Mouse (Mus musculus) midbrain, embryonic 16.5 days (tissue): Measurements from ENCODE around the gene Gm20379. TPM values are rescaled to one million over a fixed set of nuclear protein-coding genes. Genes with fewer than 3 reads are reported as not detected.

Experiments
- ATAC-seq: fragments of 200-750 bp; cut with Nextera tagmentation; 2 replicates; pipeline ENCODE4 v1.8.0; 2017; ENCODE audit warnings: moderate TSS enrichment
- H3K27ac ChIP-seq: fragments of 300-500 bp; sonication (generic); 2 replicates; pipeline ENCODE4 v1.5.1; 2014; ENCODE audit warnings: mild to moderate bottlenecking, low read length, mixed read lengths
- H3K27me3 ChIP-seq: fragments of 300-500 bp; sonication (generic); 2 replicates; pipeline ENCODE4 v1.6.1; 2014; ENCODE audit warnings: low read depth, low read length, mixed read lengths; ENCODE audit not compliant: control insufficient read depth, insufficient read depth
- H3K36me3 ChIP-seq: fragments of 300-500 bp; sonication (generic); 2 replicates; pipeline ENCODE4 v1.6.1; 2014; ENCODE audit warnings: mild to moderate bottlenecking, low read length, moderate library complexity, mixed read lengths; ENCODE audit not compliant: control insufficient read depth, insufficient read depth
- H3K4me1 ChIP-seq: fragments of 300-500 bp; sonication (generic); 2 replicates; pipeline ENCODE4 v1.6.1; 2014; ENCODE audit warnings: mild to moderate bottlenecking, low read length, mixed read lengths; ENCODE audit not compliant: control insufficient read depth, insufficient read depth
- H3K4me2 ChIP-seq: fragments of 300-500 bp; sonication (generic); 2 replicates; pipeline ENCODE4 v1.6.1; 2014; ENCODE audit warnings: mild to moderate bottlenecking, low read length, mixed read lengths
- H3K4me3 ChIP-seq: fragments of 300-500 bp; sonication (generic); 2 replicates; pipeline ENCODE4 v1.5.1; 2014; ENCODE audit warnings: low read depth, mild to moderate bottlenecking, low read length, moderate library complexity, mixed read lengths
- H3K9ac ChIP-seq: fragments of 300-500 bp; sonication (generic); 2 replicates; pipeline ENCODE4 v1.6.1; 2014; ENCODE audit warnings: low read depth, low read length, mixed read lengths
- H3K9me3 ChIP-seq: fragments of 300-500 bp; sonication (generic); replicated peaks from 2 replicates; pipeline ENCODE4 v1.6.1; 2014; ENCODE audit warnings: mild to moderate bottlenecking, low read length, mixed read lengths; ENCODE audit not compliant: control insufficient read depth, poor library complexity, severe bottlenecking
- WGBS: fragments of 180-500 bp; shearing (Covaris S2); extraction: QIAGEN DNeasy Blood & Tissue Kit; methylation state at CpG from one replicate; pipeline ENCODE4 v1.1.7; 2014; 5-methylcytosine and 5-hydroxymethylcytosine counted together
- polyA plus RNA-seq: library from polyadenylated mRNA; unstranded; fragments of >200 nt; fragmentation: Nextera tagmentation; extraction: Ambion mirVana; gene quantifications from 2 replicates; pipeline ENCODE4 v1.2.1, GENCODE M21; 2015

Gm20379 gene
- 0.75 and 0.87 TPM in 2 replicates for polyA plus RNA-seq

DNA sequence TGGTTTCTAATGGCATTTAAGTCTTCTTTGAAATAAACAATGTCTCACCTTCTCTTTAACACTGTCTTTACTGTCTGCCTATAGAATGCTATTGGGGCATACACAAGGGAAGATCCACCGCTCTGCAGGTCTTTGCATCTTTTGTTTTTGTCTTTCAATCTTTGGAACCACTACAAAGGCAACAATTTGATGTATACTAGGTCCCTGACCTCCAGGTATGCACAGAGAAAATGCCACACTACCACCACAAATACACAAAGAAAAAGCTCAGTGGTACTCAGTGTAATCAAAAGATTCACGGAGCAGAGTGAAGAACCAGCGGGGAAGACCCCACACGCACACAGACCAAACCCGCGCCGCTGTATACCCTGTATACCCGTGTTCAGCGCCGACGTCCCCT is at the start of gene Gm20379:
Gene Gm20379 (plus strand): TSS at position 301 of the 400 bp plus-strand sequence.
- 96% methylated on average over 11 of the region's 11 CpGs for WGBS

DNA sequence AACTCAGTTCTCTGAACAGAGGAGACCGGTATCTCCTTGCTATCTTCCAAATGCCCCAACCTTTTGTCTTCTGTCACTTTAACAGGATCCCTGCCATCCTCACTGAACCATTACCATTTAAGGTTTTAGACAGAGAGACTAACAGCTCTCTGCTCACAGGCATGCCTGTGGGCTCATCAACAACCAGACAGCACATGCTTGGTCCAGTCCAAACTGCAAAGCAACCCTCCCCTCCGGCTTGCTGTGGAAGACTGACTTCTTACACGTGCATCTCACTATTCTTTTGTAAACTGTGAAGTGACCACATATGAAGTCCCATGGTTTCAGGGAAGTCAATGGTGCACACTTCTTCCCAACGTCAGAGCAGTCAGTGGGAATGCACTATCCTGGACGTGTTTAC is 44.5 kb upstream of the Gm20379 start:
- no peaks in the 10 kb centered on the region for H3K4me1 ChIP-seq
- no peak for ATAC-seq
- H3K4me2 ChIP-seq, result no peak overlapping the region
- H3K27me3 ChIP-seq, result no peaks in the 10 kb centered on the region
- H3K27ac ChIP-seq, result no peak overlapping the region
- no peak overlapping the region for H3K4me3 ChIP-seq
- WGBS, result 90% methylated on average over 5 of the region's 5 CpGs
- H3K9me3 ChIP-seq, result no peaks in the 10 kb centered on the region
- H3K36me3 ChIP-seq, result no peaks in the 10 kb centered on the region
- no peak overlapping the region for H3K9ac ChIP-seq

More for the DNA sequence above, at the start of gene Gm20379:
- Histone ChIP-seq H3K27ac (no peak within 1 kb of the TSS), H3K4me2 (no peak within 1 kb of the TSS), H3K4me3 (no peak within 1 kb of the TSS), H3K27me3 (no peaks in the 10 kb centered on the region), H3K9ac (no peak within 1 kb of the TSS), H3K4me1 (no peaks in the 10 kb centered on the region), H3K36me3 (no peaks in the 10 kb centered on the region), H3K9me3 (no peaks in the 10 kb centered on the region)
- ATAC-seq, result no peak

DNA sequence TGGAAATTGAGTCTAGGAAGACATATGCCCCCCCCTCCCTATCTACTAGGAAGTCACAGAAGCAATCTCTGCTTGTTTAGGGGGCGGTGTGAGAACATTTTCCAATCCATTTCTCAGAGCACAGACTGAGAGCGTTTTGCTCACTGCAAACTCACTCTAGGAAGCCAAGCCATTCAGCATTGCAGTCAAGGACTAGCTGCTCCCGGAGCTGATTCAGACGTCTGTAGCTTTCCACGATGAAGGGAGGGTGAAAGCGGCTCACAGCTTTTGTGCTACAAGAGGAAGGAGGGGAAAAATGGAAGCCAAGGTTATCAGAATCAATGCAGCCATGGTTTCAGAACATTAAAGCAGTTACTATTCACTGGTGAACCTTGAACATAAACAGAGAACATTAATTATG is 42.2 kb upstream of the Gm20379 start:
- 84% methylated on average over 6 of the region's 6 CpGs for WGBS
- no peak overlapping the region for H3K9ac ChIP-seq
- H3K4me2 ChIP-seq, result no peak overlapping the region
- no peak for ATAC-seq
- no peak overlapping the region for H3K4me3 ChIP-seq
- H3K9me3 ChIP-seq, result no peaks in the 10 kb centered on the region
- no peaks in the 10 kb centered on the region for H3K36me3 ChIP-seq
- H3K27me3 ChIP-seq, result no peaks in the 10 kb centered on the region
- no peak overlapping the region for H3K27ac ChIP-seq
- H3K4me1 ChIP-seq, result no peaks in the 10 kb centered on the region

DNA sequence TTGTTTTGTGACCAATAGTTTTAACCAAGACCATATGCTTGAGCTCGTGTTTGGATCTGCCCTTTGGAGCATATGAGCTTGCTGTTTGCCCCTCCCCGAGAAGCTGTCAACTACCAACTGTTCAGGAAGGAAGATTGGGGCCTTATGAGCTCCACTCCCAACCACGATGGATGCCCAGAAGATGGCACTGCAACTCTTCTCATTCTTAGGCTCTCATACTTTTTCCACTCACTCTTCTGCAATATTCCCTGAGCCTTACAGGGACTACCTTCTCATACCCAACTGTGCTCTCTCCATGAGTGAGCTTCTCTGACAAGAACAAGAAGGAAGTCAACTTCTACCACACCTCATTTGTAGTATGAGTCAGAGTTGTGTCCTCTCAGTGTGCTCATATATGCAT is 38.7 kb upstream of the Gm20379 start:
- Histone ChIP-seq H3K36me3 (no peaks in the 10 kb centered on the region), H3K27me3 (no peaks in the 10 kb centered on the region), H3K9me3 (no peaks in the 10 kb centered on the region), H3K4me2 (no peak overlapping the region), H3K4me1 (no peaks in the 10 kb centered on the region), H3K27ac (no peak overlapping the region), H3K9ac (no peak overlapping the region), H3K4me3 (no peak overlapping the region)
- ATAC-seq, result no peak
- 89% methylated on average over 3 of the region's 3 CpGs for whole genome bisulfite sequencing

DNA sequence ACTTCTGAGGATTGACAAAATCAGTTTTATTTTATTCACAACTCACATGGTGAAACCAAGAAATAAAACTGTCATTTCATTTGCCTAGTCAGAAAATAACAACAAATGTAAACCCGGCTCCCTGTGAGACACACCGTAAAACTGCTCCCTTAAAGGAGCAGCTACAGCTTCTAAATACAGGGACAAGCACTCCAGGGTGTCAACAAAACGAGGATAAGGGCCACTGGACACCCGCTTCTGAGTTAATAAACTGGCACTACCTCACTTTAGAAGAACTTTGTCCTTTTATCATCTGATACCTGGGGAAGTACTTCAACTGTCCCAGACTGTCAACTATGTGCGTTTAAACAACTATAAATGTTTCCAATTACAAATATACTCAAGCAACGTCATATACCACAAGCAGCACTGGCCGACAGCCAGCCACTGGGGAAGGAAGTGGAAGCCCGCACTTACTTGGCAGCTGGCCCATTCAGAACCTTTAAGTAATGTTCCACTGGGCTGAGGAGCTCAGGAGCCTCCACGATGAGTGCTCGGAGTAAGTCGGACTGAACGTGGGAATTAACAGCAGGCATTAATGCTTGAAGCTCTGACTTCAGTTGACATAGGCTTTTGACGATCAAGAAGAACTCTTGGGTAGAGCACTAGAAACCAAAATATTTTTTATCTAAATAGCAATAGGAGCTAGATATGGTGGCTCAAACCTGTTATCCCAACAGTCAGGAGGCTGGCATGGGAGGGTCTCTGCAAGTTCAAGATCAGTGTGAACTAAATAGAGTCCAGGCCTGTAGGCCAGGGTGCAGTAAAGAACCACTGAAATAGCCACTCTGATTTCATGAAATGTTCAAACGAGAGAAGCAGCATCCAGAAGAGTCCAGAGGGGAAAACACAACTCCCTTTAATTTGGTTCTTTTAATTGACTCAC is 31.2 kb upstream of the Gm20379 start:
- 80% methylated on average over 14 of the region's 14 CpGs for WGBS
- no peak for ATAC-seq
- H3K36me3 ChIP-seq, result peaks cover 5% of the 10 kb centered on the region; the same call in 1 of the 2 replicates
- H3K4me3 ChIP-seq, result no peak overlapping the region
- H3K9me3 ChIP-seq, result no peaks in the 10 kb centered on the region
- H3K9ac ChIP-seq, result no peak overlapping the region
- H3K27me3 ChIP-seq, result no peaks in the 10 kb centered on the region
- H3K27ac ChIP-seq, result no peak overlapping the region
- H3K4me1 ChIP-seq, result no peaks in the 10 kb centered on the region
- H3K4me2 ChIP-seq, result no peak overlapping the region

DNA sequence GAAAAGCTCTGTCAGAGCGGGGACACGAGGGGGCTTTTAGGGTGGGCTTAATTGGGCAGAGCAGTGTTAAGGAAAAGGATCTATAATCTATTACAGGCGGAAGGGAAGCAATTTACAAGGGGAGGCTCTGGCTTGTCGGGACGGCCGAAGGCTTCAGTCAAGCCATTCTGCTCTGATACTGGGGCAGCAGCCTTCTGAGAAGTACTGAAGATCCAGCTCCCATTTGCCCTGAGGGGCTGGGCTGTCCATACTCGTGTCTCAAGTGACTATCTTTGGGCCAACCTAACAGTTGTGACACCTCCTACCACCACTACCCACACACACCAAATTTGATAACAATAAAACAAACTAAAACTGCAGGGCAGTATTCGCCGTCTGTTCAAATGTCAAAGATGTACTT is 30.5 kb upstream of the Gm20379 start:
- Histone ChIP-seq H3K27me3 (no peaks in the 10 kb centered on the region), H3K36me3 (peaks cover 5% of the 10 kb centered on the region; the same call in 1 of the 2 replicates), H3K9me3 (no peaks in the 10 kb centered on the region), H3K27ac (no peak overlapping the region), H3K4me2 (no peak overlapping the region), H3K4me1 (no peaks in the 10 kb centered on the region), H3K4me3 (no peak overlapping the region), H3K9ac (no peak overlapping the region)
- no peak for ATAC-seq
- WGBS, result 97% methylated on average over 9 of the region's 9 CpGs

DNA sequence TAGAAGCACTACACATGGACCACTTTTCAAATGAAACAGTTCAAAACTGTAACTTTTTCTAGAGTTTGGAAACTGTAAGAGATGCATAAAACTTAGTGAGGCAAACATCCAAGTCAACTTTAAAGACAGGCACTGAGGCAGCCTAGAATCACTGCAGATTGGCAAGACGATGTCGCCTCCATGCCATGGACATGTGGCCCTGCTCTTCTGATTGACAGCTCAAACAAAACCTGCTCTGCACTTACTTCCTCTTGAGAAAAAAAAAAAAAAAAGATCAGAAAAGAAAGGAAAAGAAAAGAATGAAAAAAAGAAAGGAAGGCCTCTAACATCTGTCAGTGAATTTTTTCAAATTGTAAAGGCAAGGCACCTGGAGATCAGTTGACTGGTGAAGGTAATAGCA is 28.8 kb upstream of the Gm20379 start:
- WGBS, result 83% methylated on average over 2 of the region's 2 CpGs
- no peaks in the 10 kb centered on the region for H3K4me1 ChIP-seq
- no peak overlapping the region for H3K9ac ChIP-seq
- no peak for ATAC-seq
- no peaks in the 10 kb centered on the region for H3K27me3 ChIP-seq
- H3K4me3 ChIP-seq, result no peak overlapping the region
- H3K36me3 ChIP-seq, result peaks cover 5% of the 10 kb centered on the region; the same call in 1 of the 2 replicates
- H3K9me3 ChIP-seq, result no peaks in the 10 kb centered on the region
- no peak overlapping the region for H3K27ac ChIP-seq
- no peak overlapping the region for H3K4me2 ChIP-seq

DNA sequence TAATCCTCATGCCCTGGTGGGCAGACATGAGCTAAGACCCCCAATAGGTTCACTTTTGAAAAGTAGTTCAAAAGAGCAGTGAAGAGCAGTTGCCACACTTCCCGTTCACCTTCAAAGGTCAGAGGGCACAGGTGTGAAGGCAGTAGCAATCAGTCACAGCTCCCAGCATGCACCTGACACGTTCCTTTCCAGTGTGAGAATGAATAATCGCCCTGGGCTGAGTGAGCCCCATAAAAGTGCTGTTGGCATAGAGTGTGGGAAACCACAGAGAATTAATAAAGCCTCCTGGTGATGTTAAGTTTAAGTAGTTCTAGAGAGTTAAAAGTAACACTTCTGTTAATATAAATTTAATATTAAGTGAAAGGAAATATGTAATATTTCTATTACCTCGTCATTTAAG is 14.2 kb upstream of the Gm20379 start:
- H3K9ac ChIP-seq, result no peak overlapping the region
- peaks cover 4% of the 10 kb centered on the region; the same call in 1 of the 2 replicates for H3K36me3 ChIP-seq
- H3K4me1 ChIP-seq, result no peaks in the 10 kb centered on the region
- no peaks in the 10 kb centered on the region for H3K9me3 ChIP-seq
- no peak for ATAC-seq
- H3K4me3 ChIP-seq, result no peak overlapping the region
- 78% methylated on average over 4 of the region's 4 CpGs for WGBS
- H3K27ac ChIP-seq, result no peak overlapping the region
- H3K27me3 ChIP-seq, result no peaks in the 10 kb centered on the region
- H3K4me2 ChIP-seq, result no peak overlapping the region

DNA sequence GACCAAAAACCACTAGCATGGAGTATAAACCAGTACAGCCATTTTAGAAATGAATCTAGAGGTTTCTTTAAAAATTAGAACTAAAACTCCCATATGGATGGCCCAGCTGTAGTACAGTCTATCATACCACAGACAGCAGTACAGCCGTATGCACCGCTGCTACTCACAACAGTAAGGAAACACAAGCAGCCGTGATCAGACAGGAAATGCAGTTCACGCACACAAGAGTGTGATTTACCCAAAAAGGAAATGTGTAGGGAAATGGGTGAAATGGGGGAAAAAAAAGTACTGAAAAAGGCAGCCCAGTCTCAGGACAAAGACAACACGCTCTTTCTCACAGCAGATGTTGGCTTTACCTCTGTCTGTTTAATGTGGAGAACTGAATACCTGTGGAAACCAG is 11.9 kb upstream of the Gm20379 start:
- no peak for ATAC-seq
- no peak overlapping the region for H3K27ac ChIP-seq
- no peaks in the 10 kb centered on the region for H3K9me3 ChIP-seq
- no peaks in the 10 kb centered on the region for H3K4me1 ChIP-seq
- H3K36me3 ChIP-seq, result peaks cover 4% of the 10 kb centered on the region; the same call in 1 of the 2 replicates
- H3K4me2 ChIP-seq, result no peak overlapping the region
- no peaks in the 10 kb centered on the region for H3K27me3 ChIP-seq
- no peak overlapping the region for H3K4me3 ChIP-seq
- WGBS, result 86% methylated on average over 5 of the region's 5 CpGs
- no peak overlapping the region for H3K9ac ChIP-seq
